Mouse (Mus musculus): ENCODE results near the gene Tmco4. TPM values are rescaled to one million over a fixed set of nuclear protein-coding genes. Genes with fewer than 3 reads are reported as not detected.

Tmco4 gene
- total RNA-seq, 2 experiments from 2014 or later, result 2.0 to 2.5 TPM

DNA sequence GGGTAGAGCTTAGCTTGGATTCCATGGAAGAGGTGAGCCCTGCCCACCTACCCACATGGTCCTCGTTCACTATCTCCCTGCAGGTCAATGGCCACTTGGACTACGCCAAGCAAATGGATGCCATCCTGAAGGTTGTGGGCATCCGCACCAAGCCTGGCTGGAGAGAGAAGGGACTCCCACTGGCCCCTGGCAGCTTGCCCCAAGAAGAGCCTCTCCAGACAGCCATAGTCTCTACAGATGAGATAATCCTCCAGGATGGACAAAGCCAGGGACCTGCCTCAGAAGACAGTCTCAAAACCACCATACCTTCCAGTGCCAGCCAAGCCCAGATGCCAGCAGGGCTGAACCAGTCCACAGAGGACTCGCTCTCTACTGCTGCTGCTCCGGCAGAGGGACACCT is 85.3 kb downstream of the Tmco4 start:
- DNase-seq, result no peak

DNA sequence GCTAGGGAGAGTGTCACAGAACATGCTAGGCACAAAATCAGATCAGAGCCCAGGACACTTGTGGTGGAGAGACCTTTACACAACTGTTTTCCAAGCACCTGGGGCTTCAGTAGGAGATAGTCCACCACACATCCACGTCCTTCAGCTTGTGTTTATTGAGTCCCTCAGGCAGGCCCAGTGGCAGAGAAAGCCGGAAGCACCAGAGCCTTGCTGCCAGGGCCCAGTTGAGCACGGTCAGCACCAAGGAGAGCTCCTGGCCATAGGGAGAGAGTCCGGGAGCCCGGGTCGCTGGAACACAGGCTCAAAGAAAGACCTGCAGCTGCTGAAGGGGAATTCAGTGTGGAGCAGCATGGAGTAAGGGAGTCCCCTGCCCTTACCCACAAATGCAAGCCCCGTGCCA is 86.9 kb downstream of the Tmco4 start:
- no peak for DNase-seq

- no peak for DNase-seq
Observed at GRCm38 (mm10) chr4:139064831-139065230, 92.1 kb downstream of the Tmco4 start.

GRCm38 (mm10) chr4:139068287-139068686 is 95.6 kb downstream of the Tmco4 start:
- peak; percentile 63 to 68 for DNase-seq

DNA sequence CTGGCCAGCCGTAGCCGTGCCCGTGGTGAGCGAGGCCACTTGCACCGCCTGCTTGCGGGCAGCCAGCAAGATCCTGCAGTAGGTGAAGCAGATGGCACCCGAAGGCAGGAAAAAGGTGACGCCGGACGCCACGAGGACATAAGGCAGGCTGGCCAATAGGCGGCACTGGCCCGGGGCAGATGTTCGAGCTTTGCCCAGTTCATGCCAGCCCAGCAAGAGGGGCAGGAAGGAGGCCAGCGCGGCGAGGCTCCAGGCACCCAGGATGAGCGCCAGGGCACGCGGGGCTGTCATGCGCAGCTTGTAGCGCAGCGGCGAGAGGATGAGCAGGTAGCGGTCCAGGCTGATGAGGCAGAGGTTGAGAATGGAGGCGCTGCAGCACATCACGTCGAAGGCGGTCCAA is 101.4 kb downstream of the Tmco4 start:
- DNase-seq, result no peak

GRCm38 (mm10) chr4:139075041-139075711 is 102.5 kb downstream of the Tmco4 start, which contains the start of gene Htr6:
Gene Htr6 (minus strand): TSS chr4:139075570.
- no peak for DNase-seq

DNA sequence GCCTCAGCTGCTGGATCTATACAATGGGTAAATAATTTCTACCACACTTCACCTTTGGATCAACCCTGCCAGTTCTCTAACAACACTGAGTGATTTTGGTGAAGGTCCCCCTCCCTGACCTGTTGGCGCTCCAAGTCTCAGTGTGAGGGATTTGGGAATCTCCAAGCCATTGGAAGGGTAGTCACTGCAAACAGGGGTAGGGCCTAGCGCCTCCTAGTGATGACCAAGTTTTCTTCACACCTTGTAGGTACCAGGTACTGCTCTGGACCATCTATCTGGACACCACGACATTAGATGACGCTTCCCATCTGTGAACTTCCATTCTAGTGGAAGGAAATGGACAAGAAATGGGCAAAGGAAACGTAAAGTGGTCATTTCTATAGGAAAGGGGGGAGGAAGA is 103.2 kb downstream of the Tmco4 start:
- DNase-seq, result no peak

- no peak for DNase-seq
Observed at GRCm38 (mm10) chr4:139078313-139078712, 105.6 kb downstream of the Tmco4 start.

DNA sequence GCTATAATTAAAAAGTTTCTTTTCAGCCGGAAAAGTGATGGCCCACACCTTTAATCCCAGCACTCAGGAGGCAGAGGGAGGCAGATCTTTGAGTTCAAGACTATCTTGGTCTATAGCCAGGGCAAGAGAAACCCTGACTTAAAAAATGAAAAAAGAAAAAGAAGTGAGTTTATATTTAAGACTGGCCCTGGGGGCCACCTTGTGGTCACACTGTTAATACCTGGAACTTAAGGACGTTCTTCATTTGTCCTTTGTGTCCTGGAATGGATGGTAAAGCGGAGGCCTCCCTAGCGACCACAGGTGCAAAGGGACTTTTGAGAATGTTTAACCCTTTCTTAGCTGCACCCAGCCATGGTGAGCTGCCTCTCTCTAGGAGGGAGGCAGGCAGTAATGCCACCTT is 106.0 kb downstream of the Tmco4 start:
- no peak for DNase-seq

DNA sequence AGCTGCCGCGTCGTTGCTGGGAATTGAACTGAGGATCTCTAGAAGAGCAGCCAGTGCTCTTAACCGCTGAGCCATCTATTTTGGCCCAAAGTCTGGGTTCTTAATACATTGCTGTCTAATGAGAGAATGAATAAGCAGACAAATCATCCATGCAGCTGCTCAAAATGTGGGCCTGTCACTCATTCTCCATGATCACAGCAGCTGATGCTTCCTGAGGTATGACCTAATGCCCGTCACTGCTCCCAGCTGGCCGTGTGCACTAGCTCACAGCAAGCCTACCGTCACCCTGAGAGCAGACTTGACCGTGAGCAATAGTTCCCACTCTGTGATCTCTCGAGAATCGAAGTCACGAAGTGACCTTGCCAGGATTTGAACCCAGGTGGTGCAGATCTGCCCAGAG is 106.8 kb downstream of the Tmco4 start:
- DNase-seq, result no peak

- DNase-seq, result no peak
Observed at GRCm38 (mm10) chr4:139080259-139080658, 107.6 kb downstream of the Tmco4 start.

DNA sequence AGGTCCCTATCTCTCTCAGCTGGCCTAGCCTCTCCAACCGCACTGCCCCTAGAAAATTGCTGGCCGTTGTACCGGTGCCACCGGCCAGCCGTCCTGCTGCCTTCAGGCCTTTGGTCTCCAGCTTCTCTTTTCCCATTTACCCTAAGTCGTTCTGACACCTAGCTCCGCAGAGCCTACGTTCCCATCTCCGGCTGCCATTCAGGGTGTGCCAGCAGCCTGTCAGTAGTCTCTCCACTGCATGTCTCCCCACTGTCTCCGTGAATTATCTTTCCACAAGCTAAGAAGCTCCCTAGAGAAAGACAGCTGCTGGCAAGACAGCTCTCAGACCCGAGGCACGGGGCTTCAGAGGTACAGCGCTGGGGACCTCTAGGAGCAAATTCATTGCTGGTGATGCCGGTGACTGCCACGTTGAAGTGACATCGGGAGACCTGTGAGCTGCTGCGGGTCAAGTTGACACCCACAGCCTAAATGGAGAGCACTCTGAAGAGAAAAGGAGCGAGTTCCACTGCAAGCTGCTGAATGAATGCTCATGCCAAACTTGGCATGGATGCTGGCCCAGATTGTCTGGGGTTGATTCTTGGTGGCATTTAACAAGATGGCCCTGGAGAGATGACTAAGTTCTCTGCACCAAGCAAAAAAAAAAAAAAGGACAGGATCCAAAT is 108.7 kb downstream of the Tmco4 start:
- peak; percentile 59 to 65 for DNase-seq

DNA sequence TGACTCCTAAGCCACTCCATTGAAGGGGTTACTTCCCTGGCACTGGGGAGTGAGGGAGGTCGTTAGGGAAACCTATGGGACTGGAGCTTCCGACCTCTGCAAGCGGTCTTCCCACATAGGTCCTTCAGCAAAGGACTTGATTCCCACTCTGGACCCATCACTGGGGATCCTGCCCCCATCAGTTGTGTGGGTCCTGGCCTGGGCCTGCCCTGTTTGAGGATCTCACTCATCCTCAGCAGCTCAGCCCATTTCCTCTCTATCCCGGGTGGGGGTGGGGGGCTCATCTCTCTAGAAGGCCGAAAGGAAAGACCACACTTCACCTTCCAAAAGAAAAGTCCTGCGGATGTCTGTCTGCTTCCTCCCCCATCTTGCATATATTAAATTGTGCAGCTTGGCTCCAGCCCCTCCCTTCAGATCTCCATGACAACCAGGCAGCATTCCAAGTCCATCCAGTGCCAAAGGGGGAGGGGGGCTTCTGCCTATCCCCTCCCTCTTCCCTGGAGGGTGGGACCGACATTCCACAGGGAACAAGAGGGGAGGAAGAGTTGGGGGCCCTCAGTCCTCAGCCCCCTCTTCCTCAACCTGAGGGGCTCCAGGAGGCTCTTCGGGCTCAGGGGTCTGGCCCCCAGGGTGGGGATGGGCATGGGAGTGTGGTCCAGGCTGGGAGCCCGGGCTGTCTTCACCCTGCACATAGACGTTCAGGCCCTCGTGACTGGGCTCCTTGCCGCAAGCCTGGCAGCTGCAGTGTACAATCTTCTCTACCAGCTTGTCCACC is 110.3 kb downstream of the Tmco4 start:
- peak in 1 of 2 experiments; percentile 46 for DNase-seq

GRCm38 (mm10) chr4:139085337-139085736 is 112.6 kb downstream of the Tmco4 start:
- DNase-seq, result no peak

GRCm38 (mm10) chr4:139086037-139086436 is 113.3 kb downstream of the Tmco4 start:
- peak; percentile 76 to 86 for DNase-seq

DNA sequence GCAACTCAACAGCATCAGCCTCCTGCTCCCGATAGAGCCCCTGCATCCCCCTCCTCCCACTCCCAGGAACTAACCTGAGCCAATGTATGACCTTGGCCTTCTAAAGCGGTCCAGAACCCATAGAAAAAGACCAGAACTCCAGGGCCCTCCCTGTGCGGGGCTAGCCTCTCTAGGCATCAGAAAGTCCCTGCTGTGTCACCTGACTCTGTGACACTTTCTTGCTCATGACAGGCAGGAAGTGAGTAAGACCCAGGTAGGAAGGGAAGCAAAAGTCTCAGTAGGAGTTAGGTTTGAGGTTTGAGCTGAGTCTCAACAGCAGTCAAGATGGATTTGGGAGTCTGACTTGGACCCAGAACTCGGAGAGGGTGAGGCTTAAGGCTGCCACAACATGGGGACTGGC is 114.3 kb downstream of the Tmco4 start:
- DNase-seq, result no peak

- no peak for DNase-seq
Observed at GRCm38 (mm10) chr4:139088982-139089671, 116.4 kb downstream of the Tmco4 start.

GRCm38 (mm10) chr4:139090303-139090940 is 117.7 kb downstream of the Tmco4 start:
- no peak for DNase-seq

DNA sequence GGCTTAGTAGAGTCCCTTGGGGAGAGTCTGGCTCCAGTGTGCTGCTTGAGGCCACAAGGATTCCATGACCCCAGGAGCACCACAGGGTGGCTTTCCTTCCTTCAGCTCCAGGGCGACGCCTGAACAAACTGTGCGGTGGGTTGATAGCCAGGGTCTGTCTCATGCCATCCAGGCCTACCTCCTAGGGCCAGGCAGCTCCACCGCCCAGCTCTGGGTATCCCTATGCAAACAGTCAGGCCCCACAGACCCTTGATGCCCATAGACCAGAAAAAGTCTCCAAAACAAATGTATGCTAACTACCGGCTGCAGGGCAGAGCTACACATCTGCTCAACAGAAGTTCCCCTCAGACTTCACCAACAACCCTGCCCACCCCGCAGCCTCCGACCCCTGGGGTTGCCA is 118.4 kb downstream of the Tmco4 start:
- DNase-seq, result no peak

DNA sequence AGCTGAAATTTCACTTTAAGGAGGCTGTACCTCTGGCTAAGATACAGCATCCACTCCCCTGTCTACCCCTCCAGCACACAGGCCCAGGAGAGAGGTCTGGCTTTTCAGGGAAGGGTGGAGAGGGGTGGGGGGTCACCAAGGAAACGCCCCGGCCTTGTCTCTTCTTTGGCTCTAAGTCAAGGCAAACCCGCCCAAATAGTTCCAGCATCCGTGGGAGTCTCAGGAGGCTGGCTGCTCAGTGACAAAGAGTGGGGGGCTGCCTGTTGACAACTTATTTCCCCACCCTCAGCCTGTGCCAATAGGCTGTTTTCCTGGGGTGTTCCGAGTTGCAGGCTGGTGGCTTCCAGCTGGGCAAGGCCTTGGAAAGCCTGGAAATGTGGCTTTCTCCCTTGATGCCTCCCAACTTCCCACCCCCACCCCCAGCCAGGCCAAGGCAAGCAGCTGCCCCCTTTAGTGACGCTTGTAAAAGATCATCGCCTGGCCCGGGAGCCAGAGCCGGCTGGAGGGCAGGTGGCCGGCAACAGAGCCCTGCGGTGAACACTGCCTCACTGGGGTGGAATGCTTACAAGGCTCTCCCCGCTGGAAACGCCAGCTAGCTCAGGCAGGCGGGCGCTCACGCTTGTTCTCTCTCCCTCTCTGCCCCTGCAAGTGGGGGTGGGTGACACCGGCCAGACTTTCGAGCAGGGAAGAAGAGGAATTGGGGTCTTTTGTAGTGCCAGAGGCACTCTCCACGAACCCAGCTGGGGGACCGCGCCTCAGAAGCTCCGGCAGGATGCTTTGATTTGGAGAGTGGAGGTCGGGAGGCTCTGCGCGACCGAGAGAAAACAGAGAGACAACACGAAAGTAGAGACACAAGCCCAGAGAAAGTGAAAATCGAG is 119.0 kb downstream of the Tmco4 start:
- no peak for DNase-seq
